Mouse (Mus musculus) lung, postnatal 14 days (tissue): ENCODE measurements around the gene Notch2.
"Not testable (repeated sequence)": the region's sequence is repeated elsewhere in the genome, so short reads cannot be mapped to it uniquely, and the experiment has no call there.

Source experiments
- DNase-seq: peaks from one replicate; pipeline ENCODE4 v3.0.0; 2021

Notch2 gene

GRCm38 (mm10) chr3:98032944-98033343 lies 19.6 kb downstream of the Notch2 start:
- no peak for DNase-seq

DNA sequence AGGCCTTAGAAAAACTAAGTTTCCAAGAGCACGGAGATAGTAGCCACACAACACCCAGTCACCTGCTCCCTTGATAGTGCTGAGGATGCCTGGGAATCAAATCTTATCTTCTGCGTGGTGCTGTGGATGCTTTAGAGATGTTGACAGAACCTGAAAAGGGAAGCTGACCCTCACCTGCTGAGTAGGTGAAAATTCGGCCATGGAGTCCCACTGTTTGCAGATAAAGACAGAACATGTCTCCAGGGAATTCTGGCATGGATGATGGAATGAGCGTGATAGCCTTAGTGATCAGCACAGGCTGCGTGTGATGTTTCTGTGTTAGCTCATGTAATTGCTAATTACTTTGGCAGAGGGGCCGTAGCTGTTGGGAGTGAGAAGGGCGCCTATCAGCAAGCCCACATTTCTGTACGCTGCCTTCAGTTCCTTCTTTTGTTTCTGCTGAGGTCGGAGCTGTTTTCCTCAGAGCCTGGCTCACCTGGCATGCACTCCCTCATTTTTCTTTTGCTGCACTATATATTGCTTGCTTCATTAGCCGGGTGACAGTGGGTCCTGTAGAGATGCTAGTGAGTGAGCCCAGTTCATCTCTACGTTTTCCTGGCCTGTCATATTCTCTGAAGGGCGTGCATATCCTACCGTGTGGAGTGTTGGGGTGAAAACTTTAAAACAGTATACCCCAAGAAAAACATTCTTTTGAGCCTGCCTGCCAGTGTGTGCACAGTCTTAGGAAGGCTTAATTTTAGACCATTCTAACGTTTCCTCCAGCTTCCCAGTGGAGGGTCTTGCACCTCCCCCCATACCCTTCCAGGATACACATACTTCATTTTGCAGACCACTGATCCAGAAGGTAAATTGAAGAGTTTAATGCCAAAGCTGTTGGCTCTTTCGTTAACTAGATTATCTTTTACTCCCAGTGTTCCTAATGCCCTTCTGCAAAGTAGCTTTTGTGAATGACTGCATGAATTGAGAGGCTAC lies 21.6 kb downstream of the Notch2 start:
- DNase-seq, result no peak

DNA sequence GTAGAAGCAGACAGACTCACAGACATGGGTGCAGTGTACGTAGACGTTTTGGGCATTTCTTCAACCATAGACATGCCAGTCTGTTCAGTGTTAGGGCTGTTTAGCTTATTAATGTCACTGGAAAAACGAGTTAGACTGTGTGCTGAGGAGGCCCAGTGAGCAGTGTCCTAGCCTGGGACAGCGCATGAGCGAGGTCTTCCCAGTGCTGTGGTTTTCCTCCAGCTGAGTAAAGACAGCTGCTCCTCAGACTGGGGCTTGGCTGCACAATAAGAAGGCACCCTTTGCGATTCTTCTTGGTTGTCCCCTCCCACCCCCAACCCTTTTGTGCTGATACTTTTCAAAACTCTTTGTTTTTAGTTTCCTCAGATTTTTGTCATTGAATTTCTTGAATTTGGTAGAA lies 22.8 kb downstream of the Notch2 start:
- no peak for DNase-seq

DNA sequence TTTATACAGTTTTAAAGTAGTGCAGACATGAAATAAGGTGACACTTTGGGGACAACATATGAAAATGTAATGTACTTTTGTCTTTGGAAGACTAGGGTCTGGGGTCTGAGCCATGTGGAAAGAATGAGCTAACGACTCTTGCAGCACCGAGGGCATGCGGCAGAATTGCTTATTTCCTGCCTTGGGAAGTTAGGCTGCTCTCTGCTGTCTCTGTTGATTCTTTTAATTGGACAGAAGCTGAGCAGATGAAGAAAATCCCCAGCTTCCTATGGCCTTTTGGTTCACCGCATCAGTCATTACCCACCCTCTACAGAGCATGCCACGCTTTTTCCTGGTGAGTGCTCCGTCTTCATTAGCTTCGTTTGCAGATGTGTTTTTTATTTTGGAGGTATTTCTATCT lies 23.8 kb downstream of the Notch2 start:
- no peak for DNase-seq

- no peak for DNase-seq
Observed at GRCm38 (mm10) chr3:98038658-98039057, 25.3 kb downstream of the Notch2 start.

DNA sequence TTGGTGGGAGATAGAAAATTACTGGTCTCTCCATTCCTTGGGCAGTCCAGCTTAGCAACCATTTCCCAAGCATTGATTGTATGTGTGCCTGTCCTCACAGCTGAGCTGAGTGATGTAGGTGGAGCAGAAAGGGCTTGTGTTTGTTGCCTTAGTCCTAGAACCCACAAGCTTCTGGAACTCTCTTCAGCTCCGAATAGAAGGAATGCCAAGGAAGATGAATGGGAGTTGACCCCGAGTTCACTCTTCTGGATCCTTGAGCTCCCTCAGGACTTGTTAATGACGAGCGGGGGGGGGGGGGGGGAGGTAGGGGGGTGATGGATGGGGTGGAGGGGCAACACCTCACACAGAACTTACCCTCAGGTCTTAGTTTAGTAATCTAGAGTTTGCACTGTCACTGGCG lies 25.9 kb downstream of the Notch2 start:
- DNase-seq, result no peak

DNA sequence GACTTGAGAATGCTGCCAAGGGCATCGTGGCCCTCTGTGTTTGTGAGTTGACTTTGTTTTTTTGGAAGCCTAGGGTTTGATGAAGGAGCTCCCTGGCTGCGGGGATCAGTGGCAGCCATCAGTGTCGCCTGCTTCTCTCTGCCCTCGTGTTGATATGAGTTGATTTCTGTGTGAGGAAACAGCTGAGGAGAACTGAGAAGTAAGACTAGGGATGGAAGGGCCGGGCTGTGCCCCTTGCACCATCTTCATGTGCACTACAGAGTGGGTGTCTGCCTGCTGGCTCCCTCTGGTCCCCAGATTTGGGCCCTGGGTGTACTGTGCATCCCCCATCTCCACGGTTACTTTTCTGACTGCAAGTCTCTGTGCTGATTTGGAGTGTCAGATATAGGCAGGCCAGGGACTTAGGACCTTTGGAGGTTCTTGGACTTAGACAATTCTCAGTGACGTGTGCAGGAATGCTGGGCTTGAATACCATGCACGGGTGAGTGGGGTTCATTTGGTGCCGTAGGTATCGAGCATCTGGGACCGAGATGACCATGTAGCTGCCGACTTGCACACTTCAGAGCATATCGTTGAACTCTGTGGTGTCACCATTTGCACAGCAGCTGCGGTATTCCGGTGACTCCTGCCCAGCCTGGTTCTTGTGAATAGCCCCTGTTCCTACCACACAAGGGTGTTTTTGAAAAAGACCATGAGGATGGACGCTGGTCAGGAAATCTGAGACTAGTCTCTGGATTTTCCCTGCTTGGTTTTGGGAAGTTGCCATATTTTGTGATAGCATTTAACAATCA lies 26.5 kb downstream of the Notch2 start:
- DNase-seq, result no peak

GRCm38 (mm10) chr3:98040836-98041235 lies 27.5 kb downstream of the Notch2 start:
- DNase-seq, result no peak

- DNase-seq, result no peak
Observed at GRCm38 (mm10) chr3:98042301-98042700, 29.0 kb downstream of the Notch2 start.

GRCm38 (mm10) chr3:98042955-98043456 lies 29.7 kb downstream of the Notch2 start:
- DNase-seq, result no peak

DNA sequence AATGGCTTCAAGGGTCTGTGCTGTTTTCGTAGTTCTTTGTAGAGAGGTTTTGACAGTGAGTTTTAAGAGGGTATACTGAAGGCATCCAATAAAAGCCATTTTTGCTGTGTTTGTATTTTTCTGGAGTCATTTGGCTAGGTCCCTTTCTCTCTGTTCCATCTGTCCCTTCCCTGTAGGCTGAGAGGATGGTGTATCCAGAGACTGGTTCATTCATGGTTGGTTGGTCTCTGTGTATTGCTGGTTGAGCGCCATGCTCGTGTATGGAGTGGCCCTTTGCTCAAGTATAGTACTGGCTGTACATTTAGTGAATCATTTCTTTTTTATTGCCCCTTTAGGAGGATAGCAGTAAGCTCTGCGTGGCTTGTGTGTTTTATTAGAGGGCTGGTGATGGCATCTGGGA lies 30.3 kb downstream of the Notch2 start:
- no peak for DNase-seq

DNA sequence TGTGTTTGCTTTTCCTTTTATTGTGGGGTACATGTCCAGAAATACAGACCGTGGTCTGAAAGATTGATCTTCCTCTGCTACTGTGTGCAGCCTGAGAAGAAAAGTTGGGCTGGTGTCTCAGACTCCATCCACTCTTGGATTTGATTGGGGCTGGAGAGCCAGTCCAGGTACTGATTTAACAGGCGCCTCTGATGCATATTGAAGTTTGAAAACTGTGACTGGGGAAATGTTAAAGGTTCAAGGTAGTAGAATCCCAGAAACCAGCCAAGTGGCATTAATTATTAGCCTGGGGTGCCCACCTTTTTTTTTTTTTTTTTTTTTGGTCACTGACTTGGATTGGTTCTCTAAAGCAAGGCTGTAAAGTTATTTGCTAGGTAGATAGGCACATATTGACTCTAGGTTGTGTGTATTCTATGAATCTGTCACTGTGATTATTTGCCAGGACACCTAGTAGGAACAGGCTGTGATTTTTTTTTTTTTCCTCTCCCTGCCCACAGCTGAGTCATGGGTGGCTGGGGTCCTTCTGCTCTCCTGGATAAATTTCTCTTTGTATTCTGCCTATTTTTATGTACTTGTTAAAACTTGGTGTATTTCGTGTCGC lies 31.5 kb downstream of the Notch2 start:
- no peak for DNase-seq

GRCm38 (mm10) chr3:98045465-98046148 lies 32.3 kb downstream of the Notch2 start:
- no peak for DNase-seq

DNA sequence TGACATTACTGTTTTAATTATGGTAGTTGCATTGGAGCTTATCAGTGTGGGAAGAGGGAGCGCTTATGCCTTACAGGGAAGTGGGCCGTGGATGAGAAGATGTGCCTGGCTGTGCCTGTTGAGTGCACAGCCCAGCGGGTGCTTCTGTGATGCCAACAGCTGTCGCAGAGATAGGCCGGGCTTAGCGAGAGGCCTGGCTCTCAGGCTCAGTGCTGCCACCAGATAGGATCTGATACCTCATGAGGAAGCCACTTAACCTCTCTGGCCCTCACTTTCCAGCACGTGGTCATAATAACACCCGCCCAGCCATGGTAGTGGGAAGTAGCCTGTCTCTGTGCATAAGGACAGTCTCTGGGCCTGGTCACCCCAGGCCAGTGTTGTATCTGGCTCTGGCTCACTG lies 33.0 kb downstream of the Notch2 start:
- no peak for DNase-seq

DNA sequence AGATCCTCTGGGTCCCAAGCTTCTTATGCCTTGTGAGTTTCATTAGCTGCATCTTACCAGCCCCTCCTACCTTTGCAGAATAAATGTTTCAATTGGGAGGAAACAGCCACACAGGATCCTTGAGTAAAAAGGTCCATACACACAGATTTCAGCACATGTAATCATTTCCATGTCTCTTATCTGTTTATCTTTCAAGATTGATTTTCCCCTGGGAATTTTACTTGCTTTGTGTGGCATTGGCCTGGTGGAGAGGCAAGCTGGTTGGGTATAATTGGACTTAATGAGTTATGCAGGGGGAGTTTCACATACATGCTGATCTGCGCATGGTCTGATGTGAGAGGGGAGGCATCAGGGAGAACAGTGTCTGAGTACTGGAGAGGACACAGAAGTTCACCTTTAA lies 36.3 kb downstream of the Notch2 start:
- DNase-seq, result no peak

GRCm38 (mm10) chr3:98050086-98050485 lies 36.8 kb downstream of the Notch2 start:
- DNase-seq, result not testable (repeated sequence)

DNA sequence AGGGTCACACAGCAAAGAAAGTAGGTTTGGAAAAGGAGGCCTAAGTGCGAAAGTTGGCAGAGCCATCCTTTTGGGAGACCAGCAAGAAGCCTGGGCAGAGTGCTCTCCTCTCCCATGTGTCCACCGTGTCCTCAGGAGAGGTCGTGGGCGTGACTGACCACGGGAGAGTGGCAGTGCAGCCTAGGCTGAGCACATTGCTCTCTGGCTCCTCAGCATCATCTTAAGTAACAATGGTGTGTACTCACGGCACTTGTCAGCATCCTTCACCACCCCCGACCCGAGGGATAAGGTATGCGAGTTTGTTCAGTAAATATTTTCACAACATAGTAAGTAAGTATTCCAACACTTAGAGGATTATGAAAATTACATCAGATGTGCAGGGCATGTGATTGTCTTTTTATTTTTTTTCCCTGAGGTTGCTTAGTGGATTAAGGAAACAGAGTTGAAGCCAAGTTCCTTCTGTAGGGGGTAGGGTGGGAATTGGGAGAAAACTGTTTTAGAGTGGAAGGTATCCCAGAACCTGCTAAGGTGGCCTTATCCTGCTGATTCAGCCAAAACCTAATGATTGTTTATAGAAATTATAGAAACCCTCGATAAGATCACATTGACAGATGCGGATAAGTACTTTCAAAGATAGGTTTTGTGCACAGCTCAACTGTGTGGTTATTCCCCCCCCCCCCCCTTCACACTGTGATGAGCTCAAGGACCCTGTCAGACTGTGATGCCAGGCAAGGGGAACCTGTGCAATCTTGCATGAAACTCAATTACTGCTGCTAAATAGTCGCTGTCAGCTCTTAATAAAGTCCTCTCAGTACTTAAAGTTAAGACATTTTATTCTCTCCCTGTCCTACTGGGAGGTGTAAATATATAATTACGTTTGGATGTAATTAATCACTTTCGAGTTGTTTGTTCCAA lies 37.4 kb downstream of the Notch2 start:
- no peak for DNase-seq

DNA sequence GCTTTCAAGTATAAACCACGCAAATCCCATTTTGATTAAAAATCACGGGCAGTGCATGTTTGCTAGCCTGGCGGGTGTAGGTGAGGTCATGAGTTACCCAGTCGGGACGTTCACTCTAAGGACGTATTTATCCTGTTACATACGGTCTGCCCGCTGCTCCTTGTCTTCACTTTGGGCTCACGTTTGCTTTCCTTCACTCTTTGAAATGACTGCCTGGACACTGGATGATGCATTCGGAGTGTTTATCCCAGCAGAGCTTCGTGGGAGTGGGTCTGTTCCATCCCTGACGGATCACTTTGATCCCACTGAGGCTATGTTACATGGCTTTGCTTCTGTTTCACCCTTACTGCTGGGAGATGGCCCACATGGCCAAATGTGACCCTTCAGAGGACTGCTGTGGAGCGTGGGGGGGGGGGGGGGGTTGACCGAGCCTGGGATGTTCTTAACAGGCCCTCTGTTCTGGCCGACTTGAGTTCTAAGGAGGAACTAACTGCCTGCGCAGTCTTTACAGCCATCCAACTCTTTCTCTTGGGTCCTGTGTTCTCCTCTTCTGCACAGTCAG lies 38.2 kb downstream of the Notch2 start:
- DNase-seq, result no peak

GRCm38 (mm10) chr3:98052507-98053430 lies 39.4 kb downstream of the Notch2 start:
- no peak for DNase-seq

- no peak for DNase-seq
Observed at GRCm38 (mm10) chr3:98053817-98054216, 40.5 kb downstream of the Notch2 start.
